ENCODE assay signal across 8 mouse cellular contexts in the genomic region with DNA sequence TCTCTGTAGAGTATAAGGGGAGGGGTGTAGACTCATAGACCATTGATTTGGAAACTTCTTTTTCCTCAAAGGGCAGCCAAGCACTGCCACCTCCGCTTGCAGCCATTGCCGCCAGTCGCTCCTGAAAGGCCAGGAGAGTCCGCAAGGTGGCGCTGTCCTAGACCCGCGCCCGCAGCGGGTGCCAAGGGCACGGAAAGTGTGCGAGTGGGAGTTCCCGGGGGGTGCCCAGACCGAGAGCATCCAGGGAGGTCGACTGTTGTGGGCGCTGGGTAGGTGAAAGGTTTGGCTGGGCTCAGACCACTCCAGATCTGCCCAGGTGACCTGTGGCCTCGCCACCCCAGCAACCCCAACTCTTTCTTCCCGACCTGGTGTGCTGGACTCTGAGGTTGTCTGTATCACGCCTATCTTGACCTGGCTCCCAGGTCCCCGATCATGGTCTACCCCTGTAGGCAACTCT. TPM values are rescaled to one million over a fixed set of nuclear protein-coding genes. Genes with fewer than 3 reads are reported as not detected.
DNase-seq lines count a peak whose midpoint lies in the region; ATAC-seq and TF ChIP-seq lines count a peak whose summit lies in the region.

No protein-coding gene starts in this region.

- H3K27me3 ChIP-seq in forebrain, embryonic 16.5 days (replicated peaks; ENCODE audit: control insufficient read depth, insufficient read depth, low read length), result no peaks in the 10 kb centered on the region; the same call in 1 of the 2 replicates
- peaks cover 11% of the 10 kb centered on the region for H3K27me3 ChIP-seq in hindbrain, embryonic 11.5 days (ENCODE audit: control insufficient read depth, insufficient read depth, low read length)

- TF ChIP-seq POLR2A in bone marrow macrophage, adult 2 months (IDR thresholded peaks at IDR 0.05; ENCODE audit: borderline replicate concordance, low read depth, low read length), result no peak

- WGBS in forebrain, embryonic 16.5 days, result under 1% methylated on average over 19 of the region's 19 CpGs
- under 1% methylated on average over 19 of the region's 19 CpGs for WGBS in hindbrain, embryonic 11.5 days

- H3K27ac ChIP-seq in bone marrow macrophage, adult 2 months (ENCODE audit: insufficient read depth, low read depth, low read length), result no peak overlapping the region
- H3K27ac ChIP-seq in forebrain, embryonic 16.5 days (ENCODE audit: low read length), result no peak overlapping the region
- no peak overlapping the region for H3K27ac ChIP-seq in hindbrain, embryonic 11.5 days (ENCODE audit: low read depth, low read length)

- peak; percentile 37 for ATAC-seq in forebrain, embryonic 16.5 days
- peak; percentile 76 for ATAC-seq in hindbrain, embryonic 11.5 days (ENCODE audit: low FRiP score)

- peak; percentile 94 for DNase-seq in CD4-positive, CD25-positive, alpha-beta regulatory T cell, adult 2 months (ENCODE audit: low read depth, low spot score)
- DNase-seq in hindbrain, embryonic 11.5 days (ENCODE audit: low spot score), result peak; percentile 86
- peak; percentile 64 to 77 for DNase-seq in layer of hippocampus, postnatal 14 days (ENCODE audit: low spot score in 2 of 2)
- peak; percentile 72 for DNase-seq in lung, postnatal 14 days
- peak; percentile 68 for DNase-seq in ovary, postnatal 36 days (ENCODE audit: low spot score)
- DNase-seq in thymus, postnatal 14 days, result peak; percentile 97

- TF ChIP-seq CTCF in bone marrow macrophage, adult 2 months (IDR thresholded peaks at IDR 0.05; ENCODE audit: low read depth, low read length), result peak; percentile 95

- no peaks in the 10 kb centered on the region for H3K36me3 ChIP-seq in forebrain, embryonic 16.5 days (ENCODE audit: control insufficient read depth, insufficient read depth)
- no peaks in the 10 kb centered on the region for H3K36me3 ChIP-seq in hindbrain, embryonic 11.5 days (ENCODE audit: control insufficient read depth, insufficient read depth, low read length)

- no peaks in the 10 kb centered on the region for H3K9me3 ChIP-seq in forebrain, embryonic 16.5 days (ENCODE audit: control insufficient read depth, low read length)
- H3K9me3 ChIP-seq in hindbrain, embryonic 11.5 days (ENCODE audit: control insufficient read depth, low read length), result no peaks in the 10 kb centered on the region

- peak overlapping the region; percentile 45 for H3K4me3 ChIP-seq in bone marrow macrophage, adult 2 months (ENCODE audit: insufficient read depth, low read length)
- peak overlapping the region; percentile 64 for H3K4me3 ChIP-seq in forebrain, embryonic 16.5 days (replicated peaks; ENCODE audit: low read length)
- peak overlapping the region; percentile 58 for H3K4me3 ChIP-seq in hindbrain, embryonic 11.5 days (ENCODE audit: low read depth, low read length)

- peak overlapping the region; percentile 53 for H3K9ac ChIP-seq in forebrain, embryonic 16.5 days (replicated peaks; ENCODE audit: low read depth, low read length)
- peak overlapping the region; percentile 59 for H3K9ac ChIP-seq in hindbrain, embryonic 11.5 days (ENCODE audit: low read depth, low read length)

- H3K4me2 ChIP-seq in forebrain, embryonic 16.5 days (ENCODE audit: low read length), result peak overlapping the region; percentile 98
- H3K4me2 ChIP-seq in hindbrain, embryonic 11.5 days (replicated peaks; ENCODE audit: low read depth, low read length), result peak overlapping the region; percentile 95

- 0 out of 2 replicates have a peak, but pooled peaks cover 2% of the 10 kb centered on the region for H3K4me1 ChIP-seq in bone marrow macrophage, adult 2 months (ENCODE audit: control insufficient read depth, insufficient read depth, low read length)
- peaks cover 14% of the 10 kb centered on the region for H3K4me1 ChIP-seq in forebrain, embryonic 16.5 days (replicated peaks; ENCODE audit: control insufficient read depth, insufficient read depth, low read length)
- peaks cover 3% of the 10 kb centered on the region for H3K4me1 ChIP-seq in hindbrain, embryonic 11.5 days (replicated peaks; ENCODE audit: control insufficient read depth, insufficient read depth, low read length)

RNA-seq across cellular contexts. Expression of a gene that starts 0.7 kb away (rescaled TPM):
- 0.16 and 0.35 TPM in 2 replicates for polyA plus RNA-seq in bone marrow macrophage, adult 2 months (2012; ENCODE audit: insufficient read depth, insufficient read length, missing spikeins)
- 4.6 and 8.8 TPM in 2 replicates for polyA plus RNA-seq in forebrain, embryonic 16.5 days (2015; fragmentation: Nextera tagmentation; extraction: Ambion mirVana)
- 0.71 and 0.74 TPM in 2 replicates for polyA plus RNA-seq in hindbrain, embryonic 11.5 days (2014; fragmentation: Nextera tagmentation; extraction: Ambion mirVana)
- total RNA-seq in layer of hippocampus, postnatal 14 days (2021), result 100 to 1,000 TPM; 336 to 339 TPM
